Mouse (Mus musculus): Measurements from ENCODE around the gene Uhrf1. TPM values are rescaled to one million over a fixed set of nuclear protein-coding genes. Genes with fewer than 3 reads are reported as not detected.
A peak's percentile ranks its signal among the peaks of the same experiment; 100 is the strongest.

Uhrf1 gene
- total RNA-seq, 1 experiment, result 238 TPM

GRCm38 (mm10) chr17:56293291-56293690 lies 9.8 kb upstream of the Uhrf1 start:
- no peaks in the 10 kb centered on the region for H3K9me3 ChIP-seq (ENCODE audit: control insufficient read depth, insufficient read depth, low read depth, low read length)
- in situ Hi-C loops (cut with MboI; ENCODE audit: low sequenced_read_pairs in 2 of 2, unreplicated experiment in 2 of 2), result no loop called here
- no peak overlapping the region for H3K27ac ChIP-seq (ENCODE audit: insufficient read depth, low read depth, low read length, poor library complexity, severe bottlenecking)
- H3K4me3 ChIP-seq (ENCODE audit: insufficient read depth in 1 of 2, low read depth in 1 of 2, low read length in 2 of 2, poor library complexity in 1 of 2, severe bottlenecking in 1 of 2), result no peak overlapping the region
- H3K36me3 ChIP-seq (ENCODE audit: control insufficient read depth, insufficient read depth, low read length, poor library complexity, severe bottlenecking), result no peaks in the 10 kb centered on the region
- no peak for DNase-seq (ENCODE audit: low read depth, low spot score)
- no peak for TF ChIP-seq MAFK (IDR thresholded peaks at IDR 0.05; ENCODE audit: insufficient read depth, low read depth, low read length)
- TF ChIP-seq HCFC1 (IDR thresholded peaks at IDR 0.05; ENCODE audit: borderline replicate concordance, insufficient read depth, low read length), result no peak
- TF ChIP-seq CHD2 (IDR thresholded peaks at IDR 0.05; ENCODE audit: low read depth, low read length), result no peak
- TF ChIP-seq ZNF384 (IDR thresholded peaks at IDR 0.05; ENCODE audit: low read depth, low read length), result no peak
- no peak for TF ChIP-seq ZC3H11A (IDR thresholded peaks at IDR 0.05; ENCODE audit: borderline replicate concordance, low read depth, low read length)
- no peak overlapping the region for H3K9ac ChIP-seq (ENCODE audit: insufficient read depth, low read depth, low read length, poor library complexity, severe bottlenecking)
- H3K4me1 ChIP-seq (ENCODE audit: control insufficient read depth in 2 of 2, insufficient read depth in 2 of 2, low read length in 2 of 2, poor library complexity in 1 of 2), result peaks cover 12 to 19% of the 10 kb centered on the region in 2 experiments

DNA sequence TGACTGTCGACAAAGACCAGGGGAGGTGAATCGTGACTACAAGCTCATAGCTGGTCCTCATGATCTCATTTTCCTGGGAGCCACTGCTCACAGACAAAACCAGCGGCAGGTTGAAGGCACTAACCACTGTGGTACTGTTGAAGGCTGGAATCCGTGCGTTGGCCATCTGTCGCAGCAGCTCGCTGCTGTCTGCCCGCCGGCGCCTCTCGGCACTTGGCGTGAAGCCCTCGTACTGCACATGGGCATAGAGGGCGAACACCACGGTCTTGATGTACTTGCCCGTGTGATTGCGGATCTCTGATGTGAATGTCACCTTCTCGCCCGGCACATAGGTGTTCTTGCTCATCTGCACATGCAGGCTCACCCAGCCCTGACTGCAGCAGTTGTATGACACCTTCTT lies 8.9 kb upstream of the Uhrf1 start:
- peaks cover 6 to 17% of the 10 kb centered on the region in 2 experiments for H3K4me1 ChIP-seq (ENCODE audit: control insufficient read depth in 2 of 2, insufficient read depth in 2 of 2, low read length in 2 of 2, poor library complexity in 1 of 2)
- no peak overlapping the region for H3K27ac ChIP-seq (ENCODE audit: insufficient read depth, low read depth, low read length, poor library complexity, severe bottlenecking)
- H3K9me3 ChIP-seq (ENCODE audit: control insufficient read depth, insufficient read depth, low read depth, low read length), result no peaks in the 10 kb centered on the region
- in situ Hi-C loops (cut with MboI; ENCODE audit: low sequenced_read_pairs in 2 of 2, unreplicated experiment in 2 of 2), result no loop called here
- H3K36me3 ChIP-seq (ENCODE audit: control insufficient read depth, insufficient read depth, low read length, poor library complexity, severe bottlenecking), result no peaks in the 10 kb centered on the region
- TF ChIP-seq HCFC1 (IDR thresholded peaks at IDR 0.05; ENCODE audit: borderline replicate concordance, insufficient read depth, low read length) (no peak), MAFK (IDR thresholded peaks at IDR 0.05; ENCODE audit: insufficient read depth, low read depth, low read length) (no peak), ZC3H11A (IDR thresholded peaks at IDR 0.05; ENCODE audit: borderline replicate concordance, low read depth, low read length) (no peak), ZNF384 (IDR thresholded peaks at IDR 0.05; ENCODE audit: low read depth, low read length) (no peak), CHD2 (IDR thresholded peaks at IDR 0.05; ENCODE audit: low read depth, low read length) (no peak)
- peak overlapping the region; percentile 41; the same call in 1 of the 2 replicates for H3K9ac ChIP-seq (ENCODE audit: insufficient read depth, low read depth, low read length, poor library complexity, severe bottlenecking)
- DNase-seq (ENCODE audit: low read depth, low spot score), result no peak
- peak overlapping the region in 1 of 2 experiments; percentile 17; a peak in 1 of 4 replicates for H3K4me3 ChIP-seq (ENCODE audit: insufficient read depth in 1 of 2, low read depth in 1 of 2, low read length in 2 of 2, poor library complexity in 1 of 2, severe bottlenecking in 1 of 2)

DNA sequence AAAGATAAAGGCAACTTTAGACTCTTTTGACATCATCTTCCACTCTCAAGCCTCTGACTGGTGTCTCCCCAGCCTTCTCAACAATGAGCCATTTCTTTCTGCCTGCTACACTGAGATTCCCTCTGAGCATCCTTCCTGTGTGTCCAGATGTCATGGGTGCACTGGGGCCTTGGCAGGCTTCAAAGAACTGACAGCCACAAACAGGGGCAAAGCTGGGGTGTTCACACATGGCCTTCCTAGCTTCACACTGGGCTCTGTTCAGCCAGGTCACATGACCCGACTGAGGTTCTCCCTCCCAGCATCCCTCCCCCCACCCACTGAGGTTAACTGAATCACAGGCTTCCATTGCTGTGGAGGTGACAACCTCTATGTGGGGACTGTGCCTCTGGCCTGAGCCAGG lies 6.9 kb upstream of the Uhrf1 start:
- no peak for DNase-seq (ENCODE audit: low read depth, low spot score)
- Histone ChIP-seq H3K36me3 (ENCODE audit: control insufficient read depth, insufficient read depth, low read length, poor library complexity, severe bottlenecking) (no peaks in the 10 kb centered on the region), H3K27ac (ENCODE audit: insufficient read depth, low read depth, low read length, poor library complexity, severe bottlenecking) (no peak overlapping the region), H3K4me1 (ENCODE audit: control insufficient read depth in 2 of 2, insufficient read depth in 2 of 2, low read length in 2 of 2, poor library complexity in 1 of 2) (peaks cover 1 to 27% of the 10 kb centered on the region in 2 experiments; a peak in 2 of 4 replicates), H3K9me3 (ENCODE audit: control insufficient read depth, insufficient read depth, low read depth, low read length) (no peaks in the 10 kb centered on the region), H3K9ac (ENCODE audit: insufficient read depth, low read depth, low read length, poor library complexity, severe bottlenecking) (no peak overlapping the region), H3K4me3 (ENCODE audit: insufficient read depth in 1 of 2, low read depth in 1 of 2, low read length in 2 of 2, poor library complexity in 1 of 2, severe bottlenecking in 1 of 2) (no peak overlapping the region)
- in situ Hi-C loops (cut with MboI; ENCODE audit: low sequenced_read_pairs in 2 of 2, unreplicated experiment in 2 of 2), result no loop called here
- TF ChIP-seq MAFK (IDR thresholded peaks at IDR 0.05; ENCODE audit: insufficient read depth, low read depth, low read length), result no peak
- TF ChIP-seq ZC3H11A (IDR thresholded peaks at IDR 0.05; ENCODE audit: borderline replicate concordance, low read depth, low read length), result no peak
- no peak for TF ChIP-seq ZNF384 (IDR thresholded peaks at IDR 0.05; ENCODE audit: low read depth, low read length)
- no peak for TF ChIP-seq HCFC1 (IDR thresholded peaks at IDR 0.05; ENCODE audit: borderline replicate concordance, insufficient read depth, low read length)

- Histone ChIP-seq H3K4me3 (ENCODE audit: insufficient read depth in 1 of 2, low read depth in 1 of 2, low read length in 2 of 2, poor library complexity in 1 of 2, severe bottlenecking in 1 of 2) (no peak overlapping the region), H3K4me1 (ENCODE audit: control insufficient read depth in 2 of 2, insufficient read depth in 2 of 2, low read length in 2 of 2, poor library complexity in 1 of 2) (peaks cover 2 to 20% of the 10 kb centered on the region in 2 experiments; a peak in 3 of 4 replicates), H3K9ac (ENCODE audit: insufficient read depth, low read depth, low read length, poor library complexity, severe bottlenecking) (no peak overlapping the region), H3K36me3 (ENCODE audit: control insufficient read depth, insufficient read depth, low read length, poor library complexity, severe bottlenecking) (no peaks in the 10 kb centered on the region), H3K27ac (ENCODE audit: insufficient read depth, low read depth, low read length, poor library complexity, severe bottlenecking) (no peak overlapping the region), H3K9me3 (ENCODE audit: control insufficient read depth, insufficient read depth, low read depth, low read length) (no peaks in the 10 kb centered on the region)
- 0 out of 2 replicates have a peak, but pooled peaks have one; percentile 22 for TF ChIP-seq CHD2 (IDR thresholded peaks at IDR 0.05; ENCODE audit: low read depth, low read length)
- no peak for TF ChIP-seq HCFC1 (IDR thresholded peaks at IDR 0.05; ENCODE audit: borderline replicate concordance, insufficient read depth, low read length)
- no peak for DNase-seq (ENCODE audit: low read depth, low spot score)
- in situ Hi-C loops (cut with MboI; ENCODE audit: low sequenced_read_pairs in 2 of 2, unreplicated experiment in 2 of 2), result no loop called here
Measured at GRCm38 (mm10) chr17:56298238-56298637, 4.9 kb upstream of the Uhrf1 start.

DNA sequence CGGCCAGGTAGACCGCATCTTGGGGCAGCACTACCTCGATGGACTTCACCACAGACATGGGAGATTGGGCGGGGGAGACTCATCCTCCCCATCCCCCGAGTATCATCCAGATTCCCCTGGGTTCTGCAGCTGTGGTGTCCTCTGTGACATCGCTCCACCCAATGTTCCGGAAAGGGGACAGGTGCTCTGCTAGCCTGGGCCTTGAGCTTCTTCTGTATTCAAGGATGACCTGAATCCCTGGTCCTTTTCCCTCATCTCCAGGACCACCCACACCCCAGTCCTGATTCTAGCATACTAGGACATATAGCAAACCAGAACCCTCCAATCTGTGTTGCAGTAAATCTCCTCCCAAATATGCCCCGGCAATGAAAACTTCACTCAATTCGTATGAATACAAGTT lies 2.9 kb upstream of the Uhrf1 start, which contains the start of gene Arrdc5:
Arrdc5 (minus strand) TSS at position 101 of the 400 bp plus-strand sequence.
- in situ Hi-C loops (cut with MboI; ENCODE audit: low sequenced_read_pairs in 2 of 2, unreplicated experiment in 2 of 2), result no loop called here
- no peaks in the 10 kb centered on the region for H3K9me3 ChIP-seq (ENCODE audit: control insufficient read depth, insufficient read depth, low read depth, low read length)
- H3K4me3 ChIP-seq (ENCODE audit: insufficient read depth in 1 of 2, low read depth in 1 of 2, low read length in 2 of 2, poor library complexity in 1 of 2, severe bottlenecking in 1 of 2), result no peak within 1 kb of the TSS
- peaks cover 2 to 21% of the 10 kb centered on the region in 2 experiments; a peak in 3 of 4 replicates for H3K4me1 ChIP-seq (ENCODE audit: control insufficient read depth in 2 of 2, insufficient read depth in 2 of 2, low read length in 2 of 2, poor library complexity in 1 of 2)
- H3K36me3 ChIP-seq (ENCODE audit: control insufficient read depth, insufficient read depth, low read length, poor library complexity, severe bottlenecking), result peaks cover 5% of the 10 kb centered on the region
- no peak within 1 kb of the TSS for H3K27ac ChIP-seq (ENCODE audit: insufficient read depth, low read depth, low read length, poor library complexity, severe bottlenecking)
- H3K9ac ChIP-seq (ENCODE audit: insufficient read depth, low read depth, low read length, poor library complexity, severe bottlenecking), result no peak within 1 kb of the TSS
- TF ChIP-seq MAFK (IDR thresholded peaks at IDR 0.05; ENCODE audit: insufficient read depth, low read depth, low read length) (no peak), ZNF384 (IDR thresholded peaks at IDR 0.05; ENCODE audit: low read depth, low read length) (no peak), HCFC1 (IDR thresholded peaks at IDR 0.05; ENCODE audit: borderline replicate concordance, insufficient read depth, low read length) (no peak), CHD2 (IDR thresholded peaks at IDR 0.05; ENCODE audit: low read depth, low read length) (no peak), ZC3H11A (IDR thresholded peaks at IDR 0.05; ENCODE audit: borderline replicate concordance, low read depth, low read length) (no peak)
- no peak for DNase-seq (ENCODE audit: low read depth, low spot score)

Measured in ES-E14 (cell line).